Mouse (Mus musculus) monocyte, adult 5-6 weeks (primary cell): ENCODE measurements around the gene Abtb1. TPM values are rescaled to one million over a fixed set of nuclear protein-coding genes. Genes with fewer than 3 reads are reported as not detected.

Experiments
- ATAC-seq: fragments of 153-309, 156-312 bp; replicated peaks from 2 replicates; pipeline ENCODE4 v1.8.0; 2017; ENCODE audit warnings: mild to moderate bottlenecking; ENCODE audit not compliant: low TSS enrichment, insufficient number of reproducible peaks, severe bottlenecking, poor library complexity, low FRiP score
- total RNA-seq: library from RNA; stranded (forward); fragments of 200-1000, 200-491, 200-594 nt; gene quantifications from 3 replicates; pipeline ENCODE4 v1.2.3, GENCODE M21; 2017

Abtb1 gene
- total RNA-seq, 1 experiment from 2014 or later, result 32.9 TPM

GRCm38 (mm10) chr6:88813832-88814231, 28.0 kb downstream of the Abtb1 start:
- no peak for ATAC-seq

- peak; percentile 47 for ATAC-seq
Observed at GRCm38 (mm10) chr6:88812886-88813285, 28.9 kb downstream of the Abtb1 start.

GRCm38 (mm10) chr6:88811880-88812400, 29.8 kb downstream of the Abtb1 start:
- no peak for ATAC-seq

GRCm38 (mm10) chr6:88811396-88811795, 30.4 kb downstream of the Abtb1 start:
- no peak for ATAC-seq

- no peak for ATAC-seq
Observed at GRCm38 (mm10) chr6:88810291-88810690, 31.5 kb downstream of the Abtb1 start.

GRCm38 (mm10) chr6:88809091-88810037, 32.4 kb downstream of the Abtb1 start:
- no peak for ATAC-seq

GRCm38 (mm10) chr6:88804966-88805577, 36.7 kb downstream of the Abtb1 start:
- no peak for ATAC-seq

GRCm38 (mm10) chr6:88803957-88804695, 37.7 kb downstream of the Abtb1 start:
- no peak for ATAC-seq

- no peak for ATAC-seq
Observed at GRCm38 (mm10) chr6:88803051-88803450, 38.7 kb downstream of the Abtb1 start.

- no peak for ATAC-seq
Observed at GRCm38 (mm10) chr6:88800735-88801134, 41.0 kb downstream of the Abtb1 start.

- ATAC-seq, result no peak
Observed at GRCm38 (mm10) chr6:88800191-88800590, 41.6 kb downstream of the Abtb1 start.

- no peak for ATAC-seq
Observed at GRCm38 (mm10) chr6:88794561-88794971, 47.2 kb downstream of the Abtb1 start.

GRCm38 (mm10) chr6:88793872-88794271, 47.9 kb downstream of the Abtb1 start:
- no peak for ATAC-seq

GRCm38 (mm10) chr6:88793243-88793642, 48.5 kb downstream of the Abtb1 start:
- no peak for ATAC-seq

- no peak for ATAC-seq
Observed at GRCm38 (mm10) chr6:88792147-88792691, 49.6 kb downstream of the Abtb1 start.

- ATAC-seq, result no peak
Observed at GRCm38 (mm10) chr6:88791299-88791698, 50.5 kb downstream of the Abtb1 start.

GRCm38 (mm10) chr6:88788219-88788618, 53.6 kb downstream of the Abtb1 start:
- no peak for ATAC-seq

- no peak for ATAC-seq
Observed at GRCm38 (mm10) chr6:88787496-88787895, 54.3 kb downstream of the Abtb1 start.
